Mouse (Mus musculus): Measurements from ENCODE around the gene Tmem56.
A peak's percentile ranks its signal among the peaks of the same experiment; 100 is the strongest.

The Tmem56 gene

DNA sequence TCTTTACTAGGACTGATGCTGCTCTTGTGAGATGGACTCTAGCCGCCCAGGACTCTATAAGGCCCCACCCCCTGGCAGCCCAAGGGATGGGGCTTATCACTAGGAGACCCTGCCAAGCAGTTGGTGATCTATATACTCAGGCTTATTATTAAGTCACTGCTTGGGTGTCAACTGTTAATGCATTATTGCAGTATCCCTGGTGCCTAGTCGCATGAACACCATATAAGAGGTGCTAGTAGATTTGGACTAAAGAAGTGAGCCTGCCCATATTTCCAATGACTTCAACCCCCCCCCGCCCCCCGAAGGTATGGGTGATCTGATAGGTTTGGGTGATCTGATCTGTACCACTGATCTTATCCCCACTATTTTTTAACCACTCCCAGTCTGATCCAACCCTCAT, at the start of gene Tmem56:
TSS of gene Tmem56 (minus strand) at position 101 of the 400 bp plus-strand sequence.
- no peak for DNase-seq (ENCODE audit: low spot score in 2 of 2)

DNA sequence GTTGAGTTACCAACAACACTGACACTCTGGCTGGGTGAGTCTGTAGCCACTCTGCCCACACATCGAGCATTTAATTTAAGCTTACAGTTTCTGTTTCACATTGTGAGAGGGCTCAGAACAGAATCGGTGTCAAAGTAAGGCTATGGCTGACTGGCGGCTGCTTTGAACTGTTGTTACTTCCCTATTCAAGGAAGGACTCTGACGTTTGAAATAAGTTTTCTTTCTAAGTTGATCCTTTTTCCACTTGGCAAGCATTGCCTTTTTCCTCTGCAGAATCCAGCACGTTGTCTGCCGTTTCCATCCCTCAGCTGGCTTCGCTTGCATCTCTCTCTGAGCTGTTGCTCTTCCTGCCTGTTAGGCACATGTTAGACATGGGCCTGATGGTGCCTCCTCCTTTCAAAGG, 47.3 kb upstream of the Tmem56 start:
- DNase-seq (ENCODE audit: low spot score in 2 of 2): no peak

DNA sequence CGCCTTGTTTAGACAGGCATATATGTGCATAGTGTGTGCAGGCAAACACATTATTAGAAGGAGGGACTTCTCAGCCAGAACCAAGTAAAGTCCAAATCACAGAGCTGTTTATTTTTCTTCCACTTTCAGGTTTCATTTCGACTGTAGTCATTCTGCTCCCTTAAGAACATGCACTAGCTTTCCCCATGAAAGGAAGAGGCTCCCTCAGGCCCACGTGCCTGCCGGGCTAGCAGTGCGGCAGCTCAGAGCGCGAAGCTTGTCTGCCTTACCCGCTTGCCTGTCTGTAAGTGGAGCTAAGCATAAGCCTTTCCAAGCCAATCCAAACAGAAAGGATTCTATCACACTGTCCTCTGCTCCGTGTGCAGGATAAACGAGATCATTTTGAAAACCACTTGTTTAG, 46.7 kb upstream of the Tmem56 start:
- no peak for DNase-seq (ENCODE audit: low spot score in 2 of 2)

DNA sequence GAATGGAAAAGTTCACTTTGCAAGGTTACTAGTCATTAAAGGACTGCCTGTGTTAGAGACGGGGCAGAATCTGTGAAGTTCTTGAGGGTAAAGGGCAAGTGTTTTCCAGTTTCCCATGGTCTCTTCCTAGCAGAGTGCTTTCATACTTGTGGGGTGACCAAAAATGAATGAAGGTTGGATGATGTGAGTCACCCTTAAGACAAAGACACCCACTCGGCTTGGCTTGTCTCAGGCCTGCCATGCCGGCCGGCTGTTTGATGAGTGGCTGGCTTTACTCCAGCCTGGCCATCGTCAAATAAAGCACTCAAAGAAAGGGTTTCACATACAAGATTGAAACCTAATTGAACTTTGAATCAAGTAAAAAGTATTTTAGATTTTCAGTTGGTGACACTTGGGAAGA, 44.5 kb upstream of the Tmem56 start:
- DNase-seq (ENCODE audit: low spot score in 2 of 2): no peak

DNA sequence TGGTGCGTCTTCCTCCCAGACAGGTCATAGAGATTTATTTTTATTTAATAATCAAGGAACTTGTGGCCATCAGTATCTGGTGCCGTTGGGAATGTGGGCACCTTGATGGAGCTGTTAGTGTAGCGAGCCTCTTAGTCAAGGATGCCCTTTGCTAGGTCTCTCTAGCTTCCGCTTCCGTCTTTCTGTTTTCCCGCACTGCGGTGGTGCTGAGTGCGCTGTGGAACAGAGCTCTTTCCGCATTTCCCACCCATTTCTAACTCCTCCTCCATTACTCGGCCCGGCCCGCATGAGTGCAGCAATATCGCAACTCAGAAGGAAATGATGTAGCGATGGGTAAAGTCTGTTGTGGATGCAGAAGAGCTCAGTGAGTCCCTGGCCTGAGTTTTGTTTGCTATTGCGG, 40.5 kb upstream of the Tmem56 start:
- no peak for DNase-seq (ENCODE audit: low spot score in 2 of 2)

DNA sequence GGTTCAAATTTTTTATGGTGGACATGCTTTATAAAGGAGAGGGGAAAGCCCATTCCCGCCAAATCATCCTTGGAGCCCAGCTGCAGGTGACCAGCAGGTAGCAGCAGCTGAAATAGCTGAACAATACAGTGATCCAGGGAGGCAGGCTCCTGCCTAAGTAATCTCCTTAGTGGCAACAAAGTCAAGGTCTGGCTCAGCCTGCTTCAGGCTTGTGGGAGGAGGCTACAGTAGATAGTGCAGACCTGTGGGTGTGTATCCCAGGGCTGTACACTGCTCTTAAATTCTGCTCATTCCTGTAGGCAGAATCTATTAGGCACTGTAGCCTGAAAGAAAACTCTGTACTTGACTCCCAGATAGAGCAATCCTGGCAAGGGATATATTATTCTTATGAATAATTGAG, 38.0 kb upstream of the Tmem56 start:
- DNase-seq (ENCODE audit: low spot score in 2 of 2): no peak

DNA sequence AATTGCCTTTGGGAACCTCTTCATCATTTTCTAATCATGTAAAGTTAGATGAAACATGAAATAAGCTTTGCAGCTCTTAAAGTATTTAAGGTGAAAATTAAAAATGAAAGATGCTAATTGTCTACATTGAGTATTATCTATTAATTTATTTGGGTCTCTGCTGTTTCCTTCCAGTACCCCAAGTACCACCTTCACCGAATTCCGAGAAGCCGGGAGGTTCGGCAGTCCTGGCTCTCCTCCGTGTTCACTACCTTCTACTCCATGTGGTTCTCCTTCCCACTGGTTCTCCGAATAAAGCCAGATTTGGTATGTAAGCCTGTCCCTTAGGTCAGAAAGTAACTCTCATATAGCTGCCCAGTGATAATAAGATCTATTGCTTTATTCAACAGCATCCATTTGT, 37.0 kb upstream of the Tmem56 start:
- DNase-seq (ENCODE audit: low spot score in 2 of 2): no peak

DNA sequence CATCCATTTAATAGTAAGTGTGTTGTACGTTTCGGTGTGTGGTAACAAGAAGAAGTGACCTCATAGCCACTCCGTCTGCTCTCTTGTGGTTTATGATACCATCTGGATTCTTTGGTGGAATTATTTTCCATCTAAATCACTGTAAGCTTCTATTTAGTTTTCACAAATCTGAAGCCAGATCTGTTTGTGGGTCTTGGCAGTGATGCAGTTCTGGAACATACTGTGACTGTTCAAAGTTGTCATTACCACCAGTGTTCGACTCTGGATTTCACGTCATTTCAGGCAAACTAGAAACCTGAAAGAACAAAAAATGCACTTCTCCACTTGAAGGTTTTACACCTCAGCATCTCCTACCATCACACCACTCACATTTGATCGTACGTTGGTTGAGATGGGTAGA, 32.6 kb upstream of the Tmem56 start:
- no peak for DNase-seq (ENCODE audit: low spot score in 2 of 2)

DNA sequence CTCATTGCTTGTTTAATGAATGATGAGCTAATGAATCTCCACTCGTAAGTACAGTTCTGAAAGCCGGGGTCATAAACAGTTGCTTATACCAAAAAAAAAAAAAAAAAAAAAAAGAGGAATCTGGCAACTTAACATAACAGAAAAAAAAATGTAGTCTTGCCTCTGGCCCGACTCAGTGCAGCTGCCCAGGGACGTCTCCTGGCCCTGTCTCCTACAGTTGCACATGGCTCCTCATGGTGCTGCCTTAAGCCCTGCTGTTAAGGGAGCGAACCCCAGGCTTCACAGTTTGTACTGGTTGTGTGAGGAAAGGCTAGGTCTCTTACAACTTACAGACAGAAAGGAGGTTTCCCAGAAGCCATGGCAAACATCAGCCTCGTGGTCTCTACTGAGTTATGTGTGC, 31.3 kb upstream of the Tmem56 start:
- DNase-seq (ENCODE audit: low spot score in 2 of 2): no peak

DNA sequence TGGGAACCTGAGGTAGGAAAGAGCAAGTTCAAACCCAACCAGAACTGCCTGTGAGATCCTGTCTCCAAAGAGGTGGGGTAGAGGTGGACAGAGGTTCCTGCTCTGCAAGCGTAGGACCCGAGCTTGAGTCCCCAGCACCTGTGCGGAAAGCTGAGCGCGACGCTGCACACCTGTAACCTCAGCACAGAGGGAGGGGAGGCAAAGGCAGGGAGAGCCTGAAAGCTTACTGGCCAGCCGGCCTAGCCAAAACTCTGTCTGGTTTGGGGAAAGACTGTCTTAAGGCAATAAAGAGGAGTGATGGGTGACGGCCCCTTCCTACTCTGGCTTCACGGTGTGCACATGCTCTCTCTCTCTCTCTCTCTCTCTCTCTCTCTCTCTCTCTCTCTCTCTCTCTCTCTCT, 30.1 kb upstream of the Tmem56 start:
- DNase-seq (ENCODE audit: low spot score in 2 of 2): no peak

DNA sequence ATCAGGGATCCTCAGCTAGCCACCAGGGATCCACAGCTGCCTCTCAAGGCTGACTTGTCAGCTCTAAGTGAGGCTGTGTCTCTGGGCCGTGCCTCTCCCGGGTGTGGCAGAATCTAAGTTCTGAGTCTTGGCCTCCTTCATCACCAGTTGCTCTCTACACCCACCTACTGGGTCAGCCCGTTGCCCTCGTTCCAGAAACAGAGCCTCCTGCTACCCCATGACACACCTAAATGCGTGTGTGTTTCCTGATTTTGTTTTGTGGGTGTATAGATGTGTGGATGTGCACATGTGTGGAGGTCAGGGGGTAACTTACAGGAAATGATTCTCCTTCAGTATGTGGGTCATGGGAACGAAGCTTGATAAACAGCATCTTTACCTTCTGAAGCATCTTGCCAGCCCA, 29.5 kb upstream of the Tmem56 start:
- DNase-seq (ENCODE audit: low spot score in 2 of 2): no peak

DNA sequence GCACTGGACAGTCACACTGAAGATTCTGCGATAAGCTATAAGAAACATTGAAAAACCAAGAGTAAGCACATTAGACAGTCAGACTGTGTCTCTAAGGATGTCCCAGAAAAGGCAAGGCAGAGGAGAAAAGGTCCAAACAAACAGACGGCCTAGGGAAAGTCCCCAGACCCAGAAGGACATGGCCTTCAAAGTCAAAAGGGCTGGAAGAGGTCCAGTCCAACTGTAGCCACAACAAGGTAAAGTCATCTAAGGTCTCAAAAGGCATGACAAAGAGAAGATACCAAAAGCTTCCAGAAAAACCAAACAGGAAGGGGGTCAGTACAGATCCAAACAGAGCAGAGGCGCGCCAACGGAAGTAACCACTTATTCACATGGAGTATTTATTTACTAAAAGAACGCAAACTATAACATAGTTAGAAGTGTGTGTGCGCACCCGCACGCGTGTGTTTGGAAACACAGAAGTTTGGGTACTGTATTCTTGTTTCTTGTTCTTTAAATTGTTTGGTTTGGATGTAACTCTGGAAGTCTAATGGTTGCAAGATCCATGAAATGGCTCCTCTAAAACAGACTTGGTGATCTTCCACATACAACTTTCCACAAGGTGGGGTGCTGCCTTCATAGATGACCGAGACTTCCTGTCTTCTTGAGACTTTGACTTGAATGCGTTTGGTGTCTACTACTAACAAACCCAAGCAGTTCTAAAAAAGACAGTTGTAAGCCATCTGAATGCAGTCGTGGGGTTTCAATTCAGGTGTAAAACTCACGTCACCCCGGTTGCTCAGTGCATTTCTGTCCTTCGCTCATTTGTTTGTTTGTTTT, 27.2 kb upstream of the Tmem56 start:
- no peak for DNase-seq (ENCODE audit: low spot score in 2 of 2)

DNA sequence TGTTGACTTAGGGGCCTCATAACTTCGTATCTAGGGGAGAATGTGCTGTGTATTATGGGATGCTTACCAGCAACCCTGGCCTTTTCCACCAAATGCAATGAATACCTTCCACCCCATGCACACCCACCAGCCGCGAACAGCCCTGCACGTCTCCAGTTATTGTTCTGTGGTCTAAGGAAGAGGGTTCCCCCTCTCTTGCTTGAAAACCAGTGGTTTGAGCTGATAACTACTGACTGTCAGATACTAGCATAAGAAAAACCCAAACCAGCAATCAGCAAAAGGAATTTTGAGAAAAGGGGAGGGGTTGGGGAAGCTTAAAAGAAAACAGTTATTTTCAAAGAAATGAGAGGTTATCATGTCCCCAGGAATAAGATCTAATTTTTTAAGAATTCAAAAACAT, 26.5 kb upstream of the Tmem56 start:
- DNase-seq (ENCODE audit: low spot score in 2 of 2): no peak

DNA sequence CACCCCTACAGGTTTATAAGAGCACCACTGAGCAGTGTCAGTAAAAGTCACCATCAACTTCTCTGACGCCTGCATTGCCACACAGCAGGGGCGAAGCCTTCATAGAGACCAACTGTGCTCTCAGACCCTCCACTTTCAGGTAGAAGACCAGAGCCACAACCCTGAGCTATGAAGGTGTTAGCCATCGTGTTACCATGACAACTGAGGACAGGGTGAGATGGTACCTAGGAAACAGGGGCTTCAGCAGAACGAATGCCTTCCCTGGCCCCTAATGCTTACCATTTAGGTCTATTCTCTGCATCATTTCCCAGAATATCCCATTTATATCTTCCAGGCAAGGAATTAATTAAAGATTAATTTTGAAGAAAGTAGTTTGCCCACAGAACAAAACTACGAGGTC, 26.0 kb upstream of the Tmem56 start:
- DNase-seq (ENCODE audit: low spot score in 2 of 2): no peak

DNA sequence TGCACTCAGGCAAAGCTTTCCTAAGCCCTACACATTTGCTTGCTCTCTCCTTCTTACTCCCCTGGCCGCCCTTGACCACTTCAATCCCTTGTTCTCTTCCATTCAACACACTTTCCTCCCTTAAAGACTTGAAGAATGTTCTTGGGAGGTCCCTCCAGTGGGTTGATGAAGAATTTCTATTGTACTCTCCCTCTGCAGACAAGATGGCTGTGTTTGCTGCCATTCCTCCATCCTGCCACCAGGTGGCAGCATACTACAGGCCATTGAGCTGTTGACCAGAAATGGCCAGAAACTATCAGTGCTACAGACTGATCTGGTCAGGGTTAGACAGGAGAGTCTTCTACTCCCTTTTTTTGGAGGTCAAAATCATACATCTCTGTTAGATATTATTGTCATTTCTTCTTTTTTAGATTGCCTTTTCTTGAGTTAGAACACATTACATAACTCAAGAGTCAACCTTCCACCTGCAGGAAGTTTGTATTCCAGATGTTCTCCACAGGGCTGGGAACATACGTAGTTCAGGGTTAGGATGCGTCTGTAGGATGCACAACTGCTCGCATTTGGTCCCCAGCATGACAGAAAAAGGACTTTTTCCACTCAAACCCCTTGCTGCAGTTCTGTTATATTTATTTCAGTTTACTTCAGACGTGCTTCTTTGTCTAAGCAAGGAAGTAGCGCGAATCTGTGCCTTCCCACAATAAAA, 24.8 kb upstream of the Tmem56 start:
- peak; percentile 75 to 86 for DNase-seq (ENCODE audit: low spot score in 2 of 2)

DNA sequence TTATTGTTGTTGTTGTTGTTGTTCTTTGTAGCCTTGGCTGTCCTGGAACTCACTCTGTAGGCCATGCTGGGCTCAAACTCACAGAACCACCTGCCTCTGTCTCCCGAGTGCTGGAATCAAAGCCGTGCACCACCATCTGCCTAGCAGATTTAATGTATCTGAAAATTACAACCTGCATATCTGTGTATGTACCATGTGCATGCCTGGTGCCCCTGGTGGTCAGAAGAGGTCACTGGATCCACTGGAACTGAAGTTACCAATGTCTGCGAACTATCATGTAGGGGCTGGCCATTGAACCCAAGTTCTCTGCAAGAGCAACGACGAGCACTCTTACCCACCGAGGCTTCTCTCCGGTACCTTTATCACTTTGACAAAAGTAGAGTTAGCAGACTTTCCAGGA, 23.7 kb upstream of the Tmem56 start:
- DNase-seq (ENCODE audit: low spot score in 2 of 2): no peak

DNA sequence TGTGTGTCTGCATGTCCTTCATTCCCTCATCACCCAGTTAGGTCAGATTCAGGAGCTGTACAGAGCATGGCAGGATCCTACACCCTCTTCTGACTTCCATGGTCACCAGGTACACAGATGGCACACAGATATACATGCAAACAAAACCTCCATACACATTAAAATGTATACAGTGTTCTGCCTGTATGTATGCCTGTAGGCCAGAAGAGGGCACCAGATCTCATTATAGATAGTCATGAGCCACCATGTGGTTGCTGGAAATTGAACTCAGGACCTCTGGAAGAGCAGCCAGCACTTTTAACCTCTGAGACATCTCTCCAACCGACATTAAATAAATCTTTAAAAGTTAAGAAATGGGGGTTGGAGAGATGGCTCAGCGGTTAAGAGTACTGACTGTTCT, 11.3 kb upstream of the Tmem56 start:
- no peak for DNase-seq (ENCODE audit: low spot score in 2 of 2)

DNA sequence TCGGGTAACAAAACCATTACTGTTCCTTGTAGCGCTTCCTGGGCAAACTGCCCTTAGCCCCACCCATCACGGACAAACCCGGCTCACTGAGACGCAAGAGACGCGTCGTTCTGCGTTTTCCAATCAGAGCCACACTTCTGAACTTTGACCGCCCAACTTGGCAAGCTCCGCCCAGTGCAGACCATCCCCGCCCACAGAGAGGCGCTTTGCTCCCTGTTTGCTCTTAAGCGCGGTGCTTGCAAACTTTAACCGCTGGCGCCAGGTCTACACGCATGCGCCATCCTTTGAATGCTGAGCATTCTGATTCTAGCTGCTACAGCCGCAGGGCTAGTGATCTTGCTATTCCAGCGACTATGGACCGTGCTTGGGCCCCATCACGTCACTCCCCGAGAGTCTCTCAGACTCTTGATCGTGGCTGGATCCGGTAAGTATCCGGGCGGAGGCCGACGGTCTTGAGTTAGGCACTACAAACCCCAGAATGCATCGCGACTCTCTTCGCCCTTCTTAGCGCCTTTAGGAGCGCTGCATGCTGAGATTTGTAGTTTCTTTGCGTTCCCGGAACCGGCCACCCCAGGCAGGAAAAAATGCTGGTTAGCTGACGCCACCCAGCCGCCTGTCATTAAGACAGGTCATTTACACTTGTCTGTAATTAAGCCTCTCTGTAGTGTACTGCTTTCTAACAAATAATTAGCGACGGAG, 8.8 kb upstream of the Tmem56 start, which contains the start of gene Alg14:
TSS of gene Alg14 (plus strand) at position 214 of the 699 bp plus-strand sequence.
- DNase-seq (ENCODE audit: low spot score in 2 of 2): peak; percentile 98 to 99

DNA sequence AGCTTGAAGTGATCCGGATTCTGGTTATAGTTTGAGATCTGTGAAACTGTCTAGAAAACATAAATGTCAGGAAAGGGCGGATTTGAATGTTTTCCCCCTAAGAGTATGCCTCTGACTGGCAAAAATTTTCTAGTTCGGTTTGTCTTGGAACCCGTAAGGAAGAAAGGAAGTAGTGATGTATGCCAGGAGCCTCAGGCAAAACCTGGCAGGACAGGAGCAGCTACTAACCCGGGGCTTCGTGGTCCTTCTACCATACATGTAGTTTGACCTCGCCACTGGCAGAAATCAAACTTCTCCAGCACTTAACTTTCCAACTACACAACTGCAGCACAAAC, 8.3 kb upstream of the Tmem56 start:
- no peak for DNase-seq (ENCODE audit: low spot score in 2 of 2)

DNA sequence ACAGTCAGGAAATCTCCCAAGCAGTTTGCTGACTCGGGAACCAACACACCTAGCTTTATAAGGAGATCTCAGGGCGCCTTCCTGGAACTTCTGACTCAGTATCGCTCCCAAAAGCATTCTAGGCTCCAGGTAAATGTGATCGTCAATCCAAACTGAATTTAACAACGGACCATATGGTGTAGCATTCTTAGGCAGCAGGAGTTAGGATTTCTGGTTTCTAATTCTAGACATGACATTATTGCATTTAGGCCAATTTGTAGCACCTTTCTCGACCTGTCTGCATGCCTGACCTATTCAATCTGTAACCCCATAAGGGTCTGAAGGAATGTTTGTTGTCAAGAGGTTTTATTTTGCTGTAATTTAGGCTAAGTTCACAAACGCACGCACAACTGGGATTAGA, 7.8 kb upstream of the Tmem56 start:
- DNase-seq (ENCODE audit: low spot score in 2 of 2): no peak

DNA sequence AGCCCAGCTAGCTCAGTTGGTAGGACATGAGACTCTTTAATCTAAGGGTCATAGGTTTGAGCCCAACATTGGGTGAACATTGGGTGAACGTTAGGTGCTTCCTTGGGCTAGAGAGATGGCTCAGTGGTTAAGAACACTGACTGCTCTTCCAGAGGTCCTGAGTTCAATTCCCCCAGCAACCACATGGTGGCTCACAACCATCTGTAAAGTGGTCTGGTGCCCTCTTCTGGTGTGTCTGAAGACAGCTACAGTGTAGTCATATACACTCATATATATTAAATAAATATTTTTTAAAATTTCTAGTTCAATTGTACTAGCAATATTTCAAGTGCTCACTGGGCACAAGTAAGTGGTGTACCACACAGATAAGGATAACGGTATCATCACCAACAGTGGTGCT, 4.3 kb upstream of the Tmem56 start:
- DNase-seq (ENCODE audit: low spot score in 2 of 2): no peak

DNA sequence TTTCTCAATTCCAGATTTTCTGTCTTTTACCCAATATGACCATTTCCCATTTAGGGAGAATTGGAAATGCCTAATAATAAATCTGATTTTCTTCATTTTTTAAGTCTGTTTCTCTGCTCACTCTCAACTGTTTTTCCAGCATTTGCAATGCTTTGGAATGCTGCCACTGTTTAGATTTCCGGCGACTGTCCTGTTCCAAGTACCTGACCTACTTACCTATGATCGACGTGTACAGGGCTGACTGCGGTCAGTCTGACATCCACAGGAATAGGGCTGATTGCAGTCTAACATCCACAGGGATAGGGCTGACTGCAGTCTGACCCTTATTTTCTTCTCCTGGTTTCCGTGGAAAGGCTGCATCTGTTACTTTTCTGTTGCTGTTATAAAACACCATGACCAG, 2.3 kb upstream of the Tmem56 start:
- no peak for DNase-seq (ENCODE audit: low spot score in 2 of 2)

DNA sequence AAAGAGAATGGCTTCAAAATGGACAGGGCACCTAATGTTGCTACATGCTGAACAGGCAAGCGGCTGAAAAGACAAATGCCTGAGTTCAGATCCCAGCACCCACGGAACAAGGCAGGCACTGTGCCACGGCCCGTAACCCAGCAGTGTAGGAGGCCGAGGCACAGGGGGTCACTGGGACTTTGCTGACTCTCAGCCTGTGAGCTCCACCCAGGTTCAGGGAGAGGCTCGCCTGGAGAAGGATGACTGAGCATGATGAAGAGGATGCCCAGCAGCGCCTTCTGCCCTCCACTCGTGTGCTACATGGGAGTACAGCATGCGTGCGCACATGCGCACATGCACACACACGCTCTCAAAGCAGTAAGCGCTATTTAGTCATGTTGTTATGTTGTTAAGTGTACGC, 3.2 kb downstream of the Tmem56 start:
- DNase-seq (ENCODE audit: low spot score in 2 of 2): no peak
